Mouse (Mus musculus) telencephalon, adult 2 months (tissue): Measurements from ENCODE around the gene Sult1e1.

ENCODE experiments used
- DNase-seq: peaks from one replicate; pipeline ENCODE4 v3.0.0-alpha.2; 2011; ENCODE audit warnings: low read depth, low spot score

The Sult1e1 gene

GRCm38 (mm10) chr5:87591494-87591893, at the start of gene Sult1e1:
Sult1e1 (minus strand) TSS chr5:87591594.
- no peak for DNase-seq

GRCm38 (mm10) chr5:87622681-87623080, 31.3 kb upstream of the Sult1e1 start:
- DNase-seq, result no peak

GRCm38 (mm10) chr5:87615128-87615390, 23.7 kb upstream of the Sult1e1 start:
- DNase-seq, result no peak

- DNase-seq, result no peak
These were observed 23.2 kb upstream of the Sult1e1 start for GRCm38 (mm10) chr5:87614364-87615127.

GRCm38 (mm10) chr5:87601018-87601417, 9.6 kb upstream of the Sult1e1 start:
- DNase-seq, result no peak

- DNase-seq, result no peak
These were observed 6.5 kb upstream of the Sult1e1 start for GRCm38 (mm10) chr5:87597891-87598290.

- DNase-seq, result no peak
These were observed 1.5 kb downstream of the Sult1e1 start for GRCm38 (mm10) chr5:87589916-87590315.

- no peak for DNase-seq
These were observed 11.0 kb downstream of the Sult1e1 start for GRCm38 (mm10) chr5:87580389-87580788.

GRCm38 (mm10) chr5:87574174-87574573, 17.2 kb downstream of the Sult1e1 start:
- DNase-seq, result no peak

- DNase-seq, result no peak
These were observed 17.9 kb downstream of the Sult1e1 start for GRCm38 (mm10) chr5:87573490-87573889.

GRCm38 (mm10) chr5:87572781-87573180, 18.6 kb downstream of the Sult1e1 start:
- no peak for DNase-seq

GRCm38 (mm10) chr5:87568845-87569244, 22.5 kb downstream of the Sult1e1 start, which contains the start of gene Sult1d1:
Sult1d1 (minus strand) TSS chr5:87569027.
- DNase-seq, result no peak

GRCm38 (mm10) chr5:87567306-87567705, 24.1 kb downstream of the Sult1e1 start:
- no peak for DNase-seq

GRCm38 (mm10) chr5:87562966-87563365, 28.4 kb downstream of the Sult1e1 start:
- DNase-seq, result no peak

- no peak for DNase-seq
These were observed 28.9 kb downstream of the Sult1e1 start for GRCm38 (mm10) chr5:87562526-87562925.

- DNase-seq, result no peak
These were observed 31.2 kb downstream of the Sult1e1 start for GRCm38 (mm10) chr5:87560145-87560544.

GRCm38 (mm10) chr5:87550935-87551334, 40.5 kb downstream of the Sult1e1 start:
- DNase-seq, result no peak

GRCm38 (mm10) chr5:87538111-87538510, 53.3 kb downstream of the Sult1e1 start, which contains the start of gene Sult1b1:
Sult1b1 (minus strand) TSS chr5:87538195.
- DNase-seq, result no peak

- DNase-seq, result no peak
These were observed 55.3 kb downstream of the Sult1e1 start for GRCm38 (mm10) chr5:87535994-87536644.

GRCm38 (mm10) chr5:87532288-87532687, 59.1 kb downstream of the Sult1e1 start:
- no peak for DNase-seq
